Mouse (Mus musculus): ENCODE measurements around the gene B3gat3. TPM values are rescaled to one million over a fixed set of nuclear protein-coding genes. Genes with fewer than 3 reads are reported as not detected.
A peak's percentile ranks its signal among the peaks of the same experiment; 100 is the strongest.

The B3gat3 gene
- total RNA-seq, 1 experiment from 2014 or later = 50.2 TPM

GRCm38 (mm10) chr19:8936736-8937135, 16.6 kb downstream of the B3gat3 start:
- ATAC-seq (replicated peaks; ENCODE audit: insufficient number of reproducible peaks, low FRiP score, low TSS enrichment, poor library complexity, severe bottlenecking) = no peak

- no peak for ATAC-seq (replicated peaks; ENCODE audit: insufficient number of reproducible peaks, low FRiP score, low TSS enrichment, poor library complexity, severe bottlenecking)
Measured at GRCm38 (mm10) chr19:8940526-8941133, 20.5 kb downstream of the B3gat3 start.

GRCm38 (mm10) chr19:8941136-8941514, 21.0 kb downstream of the B3gat3 start:
- ATAC-seq (replicated peaks; ENCODE audit: insufficient number of reproducible peaks, low FRiP score, low TSS enrichment, poor library complexity, severe bottlenecking) = no peak

GRCm38 (mm10) chr19:8941515-8942217, 21.5 kb downstream of the B3gat3 start, which contains the start of gene Mta2:
Gene Mta2 (plus strand): TSS chr19:8941875.
- ATAC-seq (replicated peaks; ENCODE audit: insufficient number of reproducible peaks, low FRiP score, low TSS enrichment, poor library complexity, severe bottlenecking) = peak; percentile 92

- ATAC-seq (replicated peaks; ENCODE audit: insufficient number of reproducible peaks, low FRiP score, low TSS enrichment, poor library complexity, severe bottlenecking) = no peak
Measured at GRCm38 (mm10) chr19:8942276-8942964, 22.2 kb downstream of the B3gat3 start.

GRCm38 (mm10) chr19:8943047-8943446, 22.9 kb downstream of the B3gat3 start:
- no peak for ATAC-seq (replicated peaks; ENCODE audit: insufficient number of reproducible peaks, low FRiP score, low TSS enrichment, poor library complexity, severe bottlenecking)

GRCm38 (mm10) chr19:8944062-8944461, 23.9 kb downstream of the B3gat3 start:
- ATAC-seq (replicated peaks; ENCODE audit: insufficient number of reproducible peaks, low FRiP score, low TSS enrichment, poor library complexity, severe bottlenecking) = no peak

- no peak for ATAC-seq (replicated peaks; ENCODE audit: insufficient number of reproducible peaks, low FRiP score, low TSS enrichment, poor library complexity, severe bottlenecking)
Measured at GRCm38 (mm10) chr19:8944750-8945149, 24.6 kb downstream of the B3gat3 start.

- ATAC-seq (replicated peaks; ENCODE audit: insufficient number of reproducible peaks, low FRiP score, low TSS enrichment, poor library complexity, severe bottlenecking) = no peak
Measured at GRCm38 (mm10) chr19:8945251-8945650, 25.1 kb downstream of the B3gat3 start.

- ATAC-seq (replicated peaks; ENCODE audit: insufficient number of reproducible peaks, low FRiP score, low TSS enrichment, poor library complexity, severe bottlenecking) = no peak
Measured at GRCm38 (mm10) chr19:8946929-8947328, 26.8 kb downstream of the B3gat3 start.

GRCm38 (mm10) chr19:8950190-8950589, 30.0 kb downstream of the B3gat3 start:
- no peak for ATAC-seq (replicated peaks; ENCODE audit: insufficient number of reproducible peaks, low FRiP score, low TSS enrichment, poor library complexity, severe bottlenecking)

- ATAC-seq (replicated peaks; ENCODE audit: insufficient number of reproducible peaks, low FRiP score, low TSS enrichment, poor library complexity, severe bottlenecking) = no peak
Measured at GRCm38 (mm10) chr19:8952241-8952640, 32.1 kb downstream of the B3gat3 start.

GRCm38 (mm10) chr19:8953135-8954039, 33.2 kb downstream of the B3gat3 start, which contains the start of gene Tut1:
Gene Tut1 (plus strand): TSS chr19:8953847.
- peak; percentile 96 for ATAC-seq (replicated peaks; ENCODE audit: insufficient number of reproducible peaks, low FRiP score, low TSS enrichment, poor library complexity, severe bottlenecking)

GRCm38 (mm10) chr19:8954171-8954570, 34.0 kb downstream of the B3gat3 start:
- no peak for ATAC-seq (replicated peaks; ENCODE audit: insufficient number of reproducible peaks, low FRiP score, low TSS enrichment, poor library complexity, severe bottlenecking)

- ATAC-seq (replicated peaks; ENCODE audit: insufficient number of reproducible peaks, low FRiP score, low TSS enrichment, poor library complexity, severe bottlenecking) = no peak
Measured at GRCm38 (mm10) chr19:8962256-8962655, 42.1 kb downstream of the B3gat3 start.

- ATAC-seq (replicated peaks; ENCODE audit: insufficient number of reproducible peaks, low FRiP score, low TSS enrichment, poor library complexity, severe bottlenecking) = no peak
Measured at GRCm38 (mm10) chr19:8965075-8965474, 44.9 kb downstream of the B3gat3 start.

- no peak for ATAC-seq (replicated peaks; ENCODE audit: insufficient number of reproducible peaks, low FRiP score, low TSS enrichment, poor library complexity, severe bottlenecking)
Measured at GRCm38 (mm10) chr19:8965771-8966170, 45.6 kb downstream of the B3gat3 start.

GRCm38 (mm10) chr19:8966198-8966589, 46.0 kb downstream of the B3gat3 start:
- ATAC-seq (replicated peaks; ENCODE audit: insufficient number of reproducible peaks, low FRiP score, low TSS enrichment, poor library complexity, severe bottlenecking) = no peak
